Mouse (Mus musculus): ENCODE measurements around the gene Dus3l.

DNA sequence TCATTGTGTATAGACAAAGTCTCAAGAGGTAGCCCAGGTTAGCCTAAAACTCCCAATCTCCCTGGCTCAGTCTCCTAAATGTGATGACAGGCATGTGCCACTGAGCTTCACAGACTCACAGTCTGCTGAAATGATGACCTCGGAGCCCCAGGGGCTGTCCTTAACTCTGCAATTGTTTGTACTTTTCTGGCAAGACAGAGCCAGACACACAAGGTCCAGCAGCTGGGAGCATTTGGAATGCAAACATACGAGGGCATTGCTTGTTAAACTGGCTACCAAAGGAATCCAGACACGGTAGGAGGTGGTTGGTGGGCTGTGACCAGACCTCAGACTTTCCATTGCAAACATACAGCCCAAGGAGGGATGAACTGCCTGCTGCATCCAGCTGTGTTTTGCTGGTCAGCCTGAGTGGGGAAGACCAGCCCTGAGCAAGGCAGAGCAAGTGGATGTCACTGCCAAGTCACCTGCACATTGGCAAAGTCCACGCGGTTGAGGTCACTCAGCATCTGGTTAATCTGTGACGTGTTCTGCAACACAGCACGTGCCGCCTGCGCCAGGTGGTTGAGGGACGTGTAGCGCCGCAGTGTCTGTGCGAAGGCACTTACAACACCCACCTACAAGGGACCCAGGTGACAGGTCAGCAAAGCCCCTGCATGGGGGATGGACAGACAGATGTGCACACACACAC is 15.9 kb downstream of the Dus3l start:
- TF ChIP-seq MAFK (IDR thresholded peaks at IDR 0.05; ENCODE audit: insufficient read depth, low read depth, low read length) (no peak), ZC3H11A (IDR thresholded peaks at IDR 0.05; ENCODE audit: borderline replicate concordance, low read depth, low read length) (no peak), CHD2 (IDR thresholded peaks at IDR 0.05; ENCODE audit: low read depth, low read length) (no peak), ZNF384 (IDR thresholded peaks at IDR 0.05; ENCODE audit: low read depth, low read length) (no peak), HCFC1 (IDR thresholded peaks at IDR 0.05; ENCODE audit: borderline replicate concordance, insufficient read depth, low read length) (no peak)

All from ES-E14 (cell line).